Mouse (Mus musculus) urinary bladder, postnatal 36 days (tissue): ENCODE measurements around the gene Slc17a5.
"Not testable (repeated sequence)": the region's sequence is repeated elsewhere in the genome, so short reads cannot be mapped to it uniquely, and the experiment has no call there.

Experiments used
- DNase-seq, 2 experiments: peaks; one replicate each; pipeline ENCODE4 v3.0.0; 2022; ENCODE audit warnings: low spot score in 2 of 2, mixed read lengths in 1 of 2

Gene Slc17a5

GRCm38 (mm10) chr9:78520127-78520779, 67.6 kb downstream of the Slc17a5 start:
- DNase-seq: no peak

GRCm38 (mm10) chr9:78517237-78517636, 70.6 kb downstream of the Slc17a5 start:
- not testable (repeated sequence) for DNase-seq

- DNase-seq: no peak
Measured at GRCm38 (mm10) chr9:78516125-78516524, 71.7 kb downstream of the Slc17a5 start.

GRCm38 (mm10) chr9:78514681-78515080, 73.2 kb downstream of the Slc17a5 start:
- no peak for DNase-seq

DNA sequence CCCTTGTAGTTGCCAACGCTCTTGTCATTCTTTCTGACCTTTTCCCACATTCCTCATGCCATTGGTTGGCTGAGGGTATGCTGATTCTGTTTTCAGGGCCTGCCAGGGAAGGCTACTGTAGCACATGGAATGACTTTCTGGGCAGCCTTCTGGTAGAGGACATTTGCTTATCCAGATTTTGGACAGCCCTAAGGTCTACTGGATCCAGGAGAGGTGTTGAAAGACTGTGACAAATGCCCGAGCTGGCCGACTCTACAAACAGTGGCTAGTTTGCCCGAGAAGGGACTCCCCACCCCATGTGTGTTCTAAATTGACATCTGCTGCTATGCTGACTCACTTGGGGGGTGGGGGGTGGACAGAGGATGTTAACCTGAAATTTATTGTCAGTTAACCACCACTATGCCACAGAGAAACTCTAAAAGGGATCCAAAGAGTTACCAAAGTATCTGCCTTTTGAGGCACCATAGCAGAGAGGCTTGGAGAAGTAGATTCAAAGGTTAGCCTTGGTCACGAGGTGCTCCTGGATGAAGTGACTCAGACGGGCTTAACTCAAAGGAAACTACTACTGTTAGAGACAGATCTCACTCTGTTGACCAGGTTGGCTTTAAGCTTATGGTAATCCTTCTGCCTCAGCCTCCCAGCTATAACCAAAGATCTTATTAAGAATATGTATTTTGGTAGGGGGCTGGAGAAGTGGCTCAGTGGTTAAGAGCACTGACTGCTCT, 73.9 kb downstream of the Slc17a5 start:
- DNase-seq: peak in 1 of 2 experiments; percentile 31

DNA sequence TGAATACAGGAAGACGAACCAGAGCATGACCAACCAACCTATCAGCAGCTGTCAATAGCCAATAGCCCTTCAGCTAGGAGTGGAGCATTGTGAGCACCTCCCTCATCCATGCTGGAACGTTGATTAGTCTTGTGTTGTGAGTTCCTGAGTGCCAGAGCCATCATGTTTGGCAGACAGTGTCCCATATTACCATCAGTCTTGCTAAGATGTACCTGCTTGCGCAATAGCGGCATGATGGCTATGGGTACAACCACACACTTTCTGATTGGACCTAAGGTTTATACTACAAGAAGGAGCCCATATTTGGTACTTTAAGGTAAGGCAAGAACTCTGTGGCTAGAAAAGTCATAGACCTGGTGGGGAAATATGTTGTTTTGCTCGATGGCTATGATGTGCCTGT, 76.1 kb downstream of the Slc17a5 start:
- DNase-seq: no peak

- no peak for DNase-seq
Measured at GRCm38 (mm10) chr9:78508106-78508786, 79.6 kb downstream of the Slc17a5 start.

DNA sequence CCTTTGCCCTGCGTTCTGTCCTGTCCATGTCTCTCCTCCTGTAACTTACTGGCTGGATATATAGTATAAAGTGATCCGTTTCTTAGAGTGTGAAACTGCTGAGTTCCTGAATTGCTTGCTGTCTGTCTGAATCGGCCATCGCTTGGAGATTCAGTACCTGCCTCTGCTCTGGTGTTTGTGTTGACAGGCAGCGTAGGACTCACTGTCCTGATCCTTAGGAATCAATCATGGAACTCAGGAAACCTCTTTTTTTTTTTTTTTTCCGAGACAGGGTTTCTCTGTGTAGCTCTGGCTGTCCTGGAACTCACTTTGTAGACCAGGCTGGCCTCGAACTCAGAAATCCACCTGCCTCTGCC, 81.1 kb downstream of the Slc17a5 start:
- no peak for DNase-seq

DNA sequence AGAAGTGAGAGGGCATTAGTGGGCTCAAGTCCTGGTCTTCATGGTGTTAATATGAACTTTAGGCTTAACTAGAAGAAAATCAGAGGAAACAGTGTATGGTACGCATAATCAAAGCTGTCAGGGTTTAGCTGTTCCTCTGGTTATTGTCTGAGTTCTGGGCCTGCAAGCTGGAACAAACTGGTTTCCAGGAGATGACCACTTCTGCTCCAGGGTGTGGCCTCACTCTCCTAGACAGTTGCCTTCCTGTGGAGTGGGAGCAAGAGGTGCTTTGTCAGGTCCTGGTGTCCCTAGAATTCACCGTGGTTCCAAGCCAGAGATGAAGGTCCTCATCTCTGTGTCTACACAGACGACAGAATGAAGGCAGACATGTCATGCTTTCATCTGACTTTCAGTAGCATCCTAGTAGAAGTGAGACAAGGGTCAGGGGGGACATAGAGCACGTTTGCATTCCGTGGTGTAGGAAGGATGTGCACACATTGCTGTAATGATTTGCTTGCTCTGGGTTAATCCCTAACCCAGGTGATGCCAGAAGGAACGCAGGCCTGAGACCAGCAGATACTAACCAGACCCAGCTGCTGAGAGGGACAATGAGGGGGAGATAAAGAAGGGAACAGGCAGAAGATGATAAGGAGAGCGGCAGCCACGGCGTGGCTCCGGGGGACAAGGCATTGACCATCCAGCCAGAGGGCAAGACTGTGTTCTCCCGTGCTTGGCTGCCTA, 81.7 kb downstream of the Slc17a5 start:
- DNase-seq: no peak

- DNase-seq: no peak
Measured at GRCm38 (mm10) chr9:78505223-78505622, 82.6 kb downstream of the Slc17a5 start.

DNA sequence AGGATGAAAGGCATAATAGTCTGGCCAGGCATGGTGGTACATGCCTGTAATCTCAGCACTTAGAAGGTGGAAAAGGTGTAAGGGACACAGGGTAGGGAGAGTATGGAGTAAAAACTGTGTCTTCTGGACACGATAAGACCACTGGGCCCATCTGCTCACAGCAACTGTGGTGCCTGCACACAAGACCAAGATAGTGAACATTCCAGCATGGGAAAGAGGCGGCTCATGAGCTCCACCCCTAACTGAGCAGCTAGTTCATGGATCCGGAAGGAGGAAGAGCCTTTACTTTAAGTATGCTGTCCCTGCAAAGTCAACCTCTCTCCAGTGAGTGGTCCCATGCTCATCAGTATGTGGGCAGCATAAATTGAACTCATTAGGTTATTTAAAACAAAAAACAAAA, 83.2 kb downstream of the Slc17a5 start:
- no peak for DNase-seq

DNA sequence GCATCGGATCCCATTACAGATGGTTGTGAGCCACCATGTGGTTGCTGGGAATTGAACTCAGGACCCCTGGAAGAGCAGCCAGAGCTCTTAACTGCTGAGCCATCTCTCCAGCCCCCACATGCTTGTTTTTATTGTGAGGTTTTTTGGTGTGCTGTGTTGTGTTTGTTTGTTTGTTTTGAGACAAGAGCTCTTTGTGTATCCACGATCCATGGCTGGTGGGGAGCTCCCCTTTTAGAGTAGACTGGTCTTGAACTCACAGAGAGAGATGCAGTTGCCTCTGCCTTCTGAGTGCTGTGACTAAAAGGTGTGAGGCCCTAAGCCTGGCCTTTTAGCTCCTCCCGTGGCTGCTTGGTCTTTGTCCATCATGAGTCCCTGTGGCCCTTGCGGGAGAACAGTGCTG, 83.7 kb downstream of the Slc17a5 start:
- DNase-seq: no peak

- no peak for DNase-seq
Measured at GRCm38 (mm10) chr9:78503223-78504079, 84.4 kb downstream of the Slc17a5 start.

DNA sequence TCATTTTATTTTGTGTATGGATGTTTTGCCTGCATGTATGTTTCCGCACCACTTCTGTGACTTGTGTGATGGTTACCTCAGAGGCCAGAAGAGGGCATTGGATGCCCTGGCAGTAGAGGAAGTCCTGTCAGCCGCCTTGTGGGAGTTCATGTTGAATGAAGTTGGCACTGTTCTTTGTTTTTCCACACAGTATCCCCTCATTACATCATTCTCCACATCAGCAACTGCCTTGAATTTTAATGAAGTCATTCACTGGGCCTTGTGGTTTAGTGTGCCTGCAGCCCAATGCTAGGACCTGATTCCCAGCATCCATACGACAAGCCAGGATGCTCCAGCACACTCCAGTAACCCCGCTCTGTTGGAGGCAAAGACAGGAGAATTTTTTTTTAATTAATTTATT, 86.6 kb downstream of the Slc17a5 start:
- DNase-seq: no peak

GRCm38 (mm10) chr9:78500386-78500785, 87.5 kb downstream of the Slc17a5 start:
- DNase-seq: no peak

GRCm38 (mm10) chr9:78493171-78493570, 94.7 kb downstream of the Slc17a5 start:
- no peak for DNase-seq

DNA sequence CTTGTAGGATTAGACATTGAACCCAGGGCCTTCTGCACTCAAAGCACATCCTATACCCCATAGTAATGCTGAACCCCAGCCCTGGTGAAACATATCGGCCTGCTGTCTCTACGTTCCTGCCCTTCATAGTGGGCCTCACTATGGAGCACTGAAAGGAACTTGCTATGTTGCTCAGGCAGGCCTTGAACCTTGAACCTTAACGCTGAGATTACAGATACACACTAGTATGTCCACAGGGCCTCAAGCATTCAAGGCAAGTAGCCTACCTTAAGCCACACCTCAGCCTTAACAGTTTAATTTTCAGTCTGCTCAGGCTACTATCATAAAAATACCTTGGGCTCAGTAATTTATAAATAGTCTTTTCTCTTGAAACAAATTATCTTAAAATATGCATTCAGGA, 95.6 kb downstream of the Slc17a5 start:
- DNase-seq: no peak

GRCm38 (mm10) chr9:78491169-78491568, 96.7 kb downstream of the Slc17a5 start:
- no peak for DNase-seq

DNA sequence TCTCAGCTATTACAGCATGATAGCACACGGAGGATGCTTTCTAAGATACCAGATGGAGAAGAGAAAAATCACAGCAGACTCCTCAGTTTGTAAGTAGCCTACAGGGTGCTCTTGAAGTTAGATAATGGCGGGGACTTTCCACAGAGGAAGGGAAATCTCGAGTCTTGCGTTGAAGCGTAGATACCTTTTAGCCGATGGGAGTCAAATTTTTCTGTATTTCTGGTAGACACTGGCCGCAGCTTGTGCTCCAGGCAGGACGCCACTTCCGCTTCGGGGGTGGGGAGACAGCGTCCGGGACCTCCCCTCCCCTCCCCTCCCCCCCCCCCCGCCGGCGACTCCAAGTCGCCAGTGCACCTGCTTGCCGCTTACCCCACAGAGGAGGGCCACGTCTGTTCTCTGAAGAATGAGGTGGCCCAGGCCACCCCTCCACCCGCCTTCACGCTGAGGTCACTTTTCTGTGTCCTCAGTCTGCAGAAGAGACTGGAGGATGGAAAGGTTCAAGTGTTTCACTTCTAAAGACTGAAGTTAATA, 98.9 kb downstream of the Slc17a5 start, which contains the start of gene Eef1a1:
Eef1a1 (minus strand) TSS at position 262 of the 531 bp plus-strand sequence.
- DNase-seq: peak; percentile 59 to 63

DNA sequence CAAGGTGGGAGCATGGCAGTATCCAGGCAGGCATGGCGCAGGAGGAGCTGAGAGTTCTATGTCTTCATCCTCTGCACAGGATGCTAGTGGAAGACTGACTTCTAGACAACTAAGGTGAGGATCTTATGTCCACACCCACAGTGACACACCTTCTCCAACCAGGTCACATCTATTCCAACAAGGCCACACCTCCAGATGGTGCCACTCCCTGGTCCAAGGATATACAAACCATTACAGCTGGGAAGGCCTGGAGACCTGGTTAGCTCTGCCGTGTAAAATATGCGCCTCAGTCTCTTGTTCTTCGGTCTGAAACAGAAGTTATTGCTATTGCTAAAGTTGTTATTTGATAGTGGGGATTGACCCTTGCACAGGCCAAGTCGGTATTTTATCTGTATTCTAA, 99.8 kb downstream of the Slc17a5 start:
- not testable (repeated sequence) for DNase-seq
